Mouse (Mus musculus) liver, adult 2 months (tissue): Measurements from ENCODE around the gene Cks2.
"Not testable (repeated sequence)": the region's sequence is repeated elsewhere in the genome, so short reads cannot be mapped to it uniquely, and the experiment has no call there.

ENCODE experiments used
- CTCF ChIP-seq: fragments of 200-500 bp; IDR thresholded peaks from 2 replicates; pipeline ENCODE4 v1.5.1; 2011; ENCODE audit warnings: low read depth, low read length, control low read depth
- POLR2A ChIP-seq: fragments of 200-500 bp; IDR thresholded peaks from 2 replicates; pipeline ENCODE4 v1.6.1; 2011; ENCODE audit warnings: low read length, control low read depth; ENCODE audit not compliant: insufficient read depth; ENCODE audit errors: extremely low read depth

- TF ChIP-seq CTCF, POLR2A: not testable (repeated sequence)
These were observed 9.6 kb upstream of the Cks2 start for GRCm38 (mm10) chr13:51635384-51635783.
